Mouse (Mus musculus): ENCODE measurements at regions not wholly inside any gene's neighbourhood (a gene's known extent, or its start where the extent isn't known, plus 50 kb on each side); places are given as distances from the start of the nearest gene placed in this dataset.

- no peak for TF ChIP-seq CTCF (IDR thresholded peaks at IDR 0.05; ENCODE audit: low read depth, low read length)
- TF ChIP-seq POLR2A (IDR thresholded peaks at IDR 0.05; ENCODE audit: extremely low read depth, insufficient read depth, low read length): no peak
These were observed 480.5 kb downstream of the Gsdmc2 start for GRCm38 (mm10) chr15:63364473-63364872.
